Mouse (Mus musculus): ENCODE results near the gene Gm27021. TPM values are rescaled to one million over a fixed set of nuclear protein-coding genes. Genes with fewer than 3 reads are reported as not detected.
A peak's percentile ranks its signal among the peaks of the same experiment; 100 is the strongest.

Gm27021 gene
- polyA plus RNA-seq, 1 experiment from 2014 or later, result 3.6 TPM

DNA sequence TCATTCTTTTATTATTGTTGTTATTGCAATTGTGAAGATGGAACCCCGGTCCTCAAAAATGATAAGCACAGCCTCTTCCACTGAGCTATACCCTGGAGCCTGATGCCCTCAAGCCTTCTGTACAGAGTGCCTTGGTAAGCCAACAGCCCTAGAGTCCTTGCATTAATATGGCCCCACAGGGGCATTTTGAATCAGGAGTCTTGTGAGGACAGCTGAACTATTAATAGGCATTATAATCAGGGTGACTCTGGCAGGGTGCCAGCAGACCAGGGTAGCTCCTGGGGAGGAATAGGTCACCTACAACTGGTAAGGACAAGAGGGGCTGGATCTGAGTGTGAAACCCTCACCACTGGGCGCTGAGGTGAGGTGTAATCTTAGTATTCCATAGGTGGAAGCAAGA, 78.0 kb downstream of the Gm27021 start:
- ATAC-seq (ENCODE audit: low FRiP score, low TSS enrichment), result no peak
- Histone ChIP-seq H3K27me3 (ENCODE audit: control insufficient read depth, insufficient read depth, low read length) (no peaks in the 10 kb centered on the region), H3K4me3 (ENCODE audit: low read length) (peak overlapping the region; percentile 51), H3K4me2 (replicated peaks; ENCODE audit: low read depth, low read length) (peak overlapping the region; percentile 61), H3K27ac (ENCODE audit: low read depth, low read length) (no peak overlapping the region; the same call in 1 of the 2 replicates), H3K9ac (ENCODE audit: low read depth, low read length) (peak overlapping the region; percentile 56), H3K36me3 (ENCODE audit: control insufficient read depth, insufficient read depth, low read length) (peaks cover 10% of the 10 kb centered on the region; the same call in 1 of the 2 replicates), H3K9me3 (ENCODE audit: control insufficient read depth, low read length) (no peaks in the 10 kb centered on the region), H3K4me1 (ENCODE audit: control insufficient read depth, insufficient read depth, low read length) (peaks cover 3% of the 10 kb centered on the region; the same call in 1 of the 2 replicates)
- 63% methylated on average over 2 of the region's 2 CpGs for WGBS

DNA sequence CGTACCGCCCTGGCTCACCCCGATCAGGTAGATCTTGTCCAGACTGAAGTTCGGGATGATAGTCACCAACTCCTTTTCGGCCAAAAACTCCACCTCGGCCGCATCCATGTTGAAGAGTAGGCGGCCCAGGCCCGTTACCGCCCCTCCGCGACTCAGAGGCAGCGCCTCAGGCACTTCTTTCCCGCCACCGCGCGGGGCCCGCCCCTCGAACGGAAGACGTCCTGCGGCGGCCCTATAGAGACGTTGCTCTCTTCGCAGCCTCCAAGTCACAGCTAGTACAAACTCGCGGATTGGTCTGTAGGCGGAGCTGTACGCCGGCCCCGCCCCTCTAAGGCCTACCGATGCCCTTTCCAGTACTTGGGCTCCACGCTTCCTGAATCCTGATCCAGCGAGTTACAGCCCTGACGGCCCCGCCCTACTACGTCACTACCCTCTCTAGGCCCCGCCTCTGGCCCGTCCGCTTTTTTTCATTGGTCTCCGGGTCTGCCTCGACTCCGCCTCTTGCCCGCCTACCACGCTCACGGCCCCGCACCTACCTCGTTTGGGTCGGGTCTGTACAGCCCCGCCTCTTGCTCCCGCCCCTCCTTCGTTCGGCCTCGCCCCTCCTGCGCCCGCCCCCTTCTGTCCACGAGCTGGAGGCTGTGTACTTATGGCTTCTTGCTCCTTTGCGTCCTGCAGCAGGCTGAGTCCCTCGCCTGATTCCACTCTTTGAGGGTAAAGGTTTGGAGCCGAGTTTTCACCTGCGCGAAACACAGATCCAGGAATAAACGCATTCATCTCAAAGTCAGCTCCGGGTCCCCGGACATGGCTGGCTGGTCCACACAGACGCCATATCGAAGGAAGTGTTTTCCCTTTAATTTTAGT, 78.7 kb downstream of the Gm27021 start, which contains the start of gene Gins2:
Gins2 (minus strand) TSS at position 397 of the 864 bp plus-strand sequence.
- Histone ChIP-seq H3K4me3 (ENCODE audit: low read length) (peak within 1 kb of the TSS; percentile 77), H3K4me1 (ENCODE audit: control insufficient read depth, insufficient read depth, low read length) (peaks cover 5% of the 10 kb centered on the region; the same call in 1 of the 2 replicates), H3K36me3 (ENCODE audit: control insufficient read depth, insufficient read depth, low read length) (peaks cover 14% of the 10 kb centered on the region; the same call in 1 of the 2 replicates), H3K27ac (ENCODE audit: low read depth, low read length) (peak within 1 kb of the TSS; percentile 73), H3K9me3 (ENCODE audit: control insufficient read depth, low read length) (no peaks in the 10 kb centered on the region), H3K27me3 (ENCODE audit: control insufficient read depth, insufficient read depth, low read length) (no peaks in the 10 kb centered on the region), H3K4me2 (replicated peaks; ENCODE audit: low read depth, low read length) (peak within 1 kb of the TSS; percentile 92), H3K9ac (ENCODE audit: low read depth, low read length) (peak within 1 kb of the TSS; percentile 85)
- ATAC-seq (ENCODE audit: low FRiP score, low TSS enrichment), result peak; percentile 98
- WGBS, result under 1% methylated on average over 67 of the region's 67 CpGs

DNA sequence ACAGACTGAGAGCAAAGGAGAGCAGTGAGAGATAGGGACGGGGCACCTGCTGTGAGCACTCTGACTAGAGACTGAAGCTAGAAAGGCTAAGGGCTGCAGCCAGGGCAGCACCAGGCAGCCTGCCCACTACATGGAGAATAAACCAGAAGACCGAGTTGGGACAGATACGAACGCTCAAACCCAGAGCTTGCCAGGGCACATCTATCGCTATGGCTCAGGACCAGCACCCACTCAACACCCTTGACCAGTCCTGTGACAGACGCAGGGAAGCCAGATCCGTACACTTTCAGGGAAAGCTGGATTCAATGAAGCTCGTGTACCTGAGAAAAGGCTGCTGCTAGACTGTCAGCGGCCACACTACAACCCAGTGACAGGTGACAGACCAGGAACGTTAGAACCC, 82.4 kb downstream of the Gm27021 start:
- Histone ChIP-seq H3K9ac (ENCODE audit: low read depth, low read length) (no peak overlapping the region), H3K4me2 (replicated peaks; ENCODE audit: low read depth, low read length) (no peak overlapping the region), H3K27me3 (ENCODE audit: control insufficient read depth, insufficient read depth, low read length) (no peaks in the 10 kb centered on the region), H3K9me3 (ENCODE audit: control insufficient read depth, low read length) (no peaks in the 10 kb centered on the region), H3K4me3 (ENCODE audit: low read length) (no peak overlapping the region), H3K27ac (ENCODE audit: low read depth, low read length) (no peak overlapping the region), H3K36me3 (ENCODE audit: control insufficient read depth, insufficient read depth, low read length) (peaks cover 42% of the 10 kb centered on the region), H3K4me1 (ENCODE audit: control insufficient read depth, insufficient read depth, low read length) (peaks cover 5% of the 10 kb centered on the region; the same call in 1 of the 2 replicates)
- ATAC-seq (ENCODE audit: low FRiP score, low TSS enrichment), result no peak
- WGBS, result 92% methylated on average over 10 of the region's 10 CpGs

DNA sequence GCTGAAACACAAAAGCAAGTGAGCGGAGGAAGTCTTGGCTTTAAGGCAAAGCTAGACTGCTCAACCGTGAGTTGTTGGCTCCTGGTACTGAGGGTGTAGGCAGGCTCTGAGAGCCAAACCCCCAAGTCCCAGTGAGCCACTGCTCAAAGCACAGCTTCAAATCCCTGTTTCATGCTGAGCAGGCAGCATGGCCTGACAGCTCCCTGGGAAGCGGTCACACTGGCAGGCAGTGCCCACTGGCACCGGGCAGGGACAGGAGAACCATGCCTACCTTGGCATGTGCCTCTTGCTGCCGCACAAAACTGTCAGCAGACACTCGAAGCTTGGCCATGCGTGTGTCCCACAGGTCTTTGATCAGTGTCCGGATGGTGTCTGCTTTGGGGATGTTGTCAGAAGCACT, 86.1 kb downstream of the Gm27021 start:
- no peak overlapping the region for H3K27ac ChIP-seq (ENCODE audit: low read depth, low read length)
- 85% methylated on average over 8 of the region's 8 CpGs for WGBS

DNA sequence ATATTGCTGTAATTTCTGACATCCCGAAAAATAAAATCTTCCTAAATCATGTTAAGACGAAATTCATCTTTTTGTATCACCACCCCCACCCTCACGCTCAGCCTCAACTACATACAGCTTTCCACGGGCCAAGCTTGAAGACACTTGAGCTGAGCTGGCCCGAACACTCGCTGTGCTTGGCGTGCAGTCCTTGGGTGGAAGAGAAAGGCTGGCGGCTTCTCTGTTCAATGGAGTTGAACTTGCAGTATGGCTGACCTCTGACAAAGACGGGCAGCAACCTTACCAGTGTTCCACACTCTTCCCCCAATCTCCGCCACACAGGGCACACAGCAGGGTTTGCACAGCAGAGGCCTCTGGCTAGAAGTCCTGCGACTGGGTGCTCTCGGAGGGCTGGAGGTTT, 86.5 kb downstream of the Gm27021 start:
- WGBS, result 89% methylated on average over 12 of the region's 12 CpGs
- H3K4me3 ChIP-seq (ENCODE audit: low read length), result no peak overlapping the region
- H3K4me2 ChIP-seq (replicated peaks; ENCODE audit: low read depth, low read length), result no peak overlapping the region
- no peak overlapping the region for H3K9ac ChIP-seq (ENCODE audit: low read depth, low read length)
- peaks cover 82% of the 10 kb centered on the region for H3K36me3 ChIP-seq (ENCODE audit: control insufficient read depth, insufficient read depth, low read length)
- no peaks in the 10 kb centered on the region for H3K9me3 ChIP-seq (ENCODE audit: control insufficient read depth, low read length)
- 0 out of 2 replicates have a peak, but pooled peaks cover 13% of the 10 kb centered on the region for H3K4me1 ChIP-seq (ENCODE audit: control insufficient read depth, insufficient read depth, low read length)
- no peak overlapping the region for H3K27ac ChIP-seq (ENCODE audit: low read depth, low read length)
- no peaks in the 10 kb centered on the region for H3K27me3 ChIP-seq (ENCODE audit: control insufficient read depth, insufficient read depth, low read length)
- ATAC-seq (ENCODE audit: low FRiP score, low TSS enrichment), result no peak

More for the DNA sequence above, 86.1 kb downstream of the Gm27021 start:
- Histone ChIP-seq H3K4me3 (ENCODE audit: low read length) (no peak overlapping the region), H3K4me1 (ENCODE audit: control insufficient read depth, insufficient read depth, low read length) (0 out of 2 replicates have a peak, but pooled peaks cover 9% of the 10 kb centered on the region), H3K4me2 (replicated peaks; ENCODE audit: low read depth, low read length) (no peak overlapping the region), H3K36me3 (ENCODE audit: control insufficient read depth, insufficient read depth, low read length) (peaks cover 78% of the 10 kb centered on the region), H3K9me3 (ENCODE audit: control insufficient read depth, low read length) (no peaks in the 10 kb centered on the region), H3K27me3 (ENCODE audit: control insufficient read depth, insufficient read depth, low read length) (no peaks in the 10 kb centered on the region), H3K9ac (ENCODE audit: low read depth, low read length) (no peak overlapping the region)
- ATAC-seq (ENCODE audit: low FRiP score, low TSS enrichment), result no peak

DNA sequence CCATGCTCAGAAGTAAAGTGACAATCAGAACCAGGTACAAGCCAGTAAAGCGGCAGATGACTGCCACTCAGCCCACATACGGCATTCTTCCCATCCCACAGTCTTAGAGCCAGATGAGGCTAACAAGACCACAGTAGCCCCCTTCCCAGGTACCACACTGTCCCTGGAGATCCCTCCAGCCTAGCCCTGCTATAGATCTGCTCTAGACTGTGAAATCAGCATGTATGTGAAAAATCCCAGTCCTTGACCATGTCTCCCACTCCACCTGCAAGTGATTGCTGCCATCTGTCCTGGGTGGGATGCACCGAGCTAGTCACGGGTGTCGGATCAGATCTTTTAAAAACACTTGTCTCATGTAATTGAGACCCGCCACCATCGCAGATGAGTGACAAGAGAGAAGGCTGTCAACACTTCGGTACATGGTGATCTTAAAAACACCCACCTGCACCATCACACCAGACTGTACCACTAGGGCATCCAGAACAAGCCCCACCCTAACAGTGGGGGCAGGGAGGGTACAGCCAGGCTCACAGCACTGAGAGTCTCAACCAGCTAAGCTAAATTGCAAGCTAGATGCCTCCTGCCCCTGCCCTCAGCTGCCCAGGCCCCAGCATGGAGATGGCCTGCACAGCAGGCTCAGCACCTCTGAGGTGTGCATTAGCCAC, 87.4 kb downstream of the Gm27021 start:
- Histone ChIP-seq H3K4me3 (ENCODE audit: low read length) (no peak overlapping the region), H3K27me3 (ENCODE audit: control insufficient read depth, insufficient read depth, low read length) (no peaks in the 10 kb centered on the region), H3K36me3 (ENCODE audit: control insufficient read depth, insufficient read depth, low read length) (peaks cover 85% of the 10 kb centered on the region), H3K9ac (ENCODE audit: low read depth, low read length) (no peak overlapping the region), H3K4me2 (replicated peaks; ENCODE audit: low read depth, low read length) (no peak overlapping the region), H3K27ac (ENCODE audit: low read depth, low read length) (no peak overlapping the region), H3K4me1 (ENCODE audit: control insufficient read depth, insufficient read depth, low read length) (peaks cover 20% of the 10 kb centered on the region; the same call in 1 of the 2 replicates), H3K9me3 (ENCODE audit: control insufficient read depth, low read length) (no peaks in the 10 kb centered on the region)
- no peak for ATAC-seq (ENCODE audit: low FRiP score, low TSS enrichment)
- 83% methylated on average over 8 of the region's 8 CpGs for WGBS

DNA sequence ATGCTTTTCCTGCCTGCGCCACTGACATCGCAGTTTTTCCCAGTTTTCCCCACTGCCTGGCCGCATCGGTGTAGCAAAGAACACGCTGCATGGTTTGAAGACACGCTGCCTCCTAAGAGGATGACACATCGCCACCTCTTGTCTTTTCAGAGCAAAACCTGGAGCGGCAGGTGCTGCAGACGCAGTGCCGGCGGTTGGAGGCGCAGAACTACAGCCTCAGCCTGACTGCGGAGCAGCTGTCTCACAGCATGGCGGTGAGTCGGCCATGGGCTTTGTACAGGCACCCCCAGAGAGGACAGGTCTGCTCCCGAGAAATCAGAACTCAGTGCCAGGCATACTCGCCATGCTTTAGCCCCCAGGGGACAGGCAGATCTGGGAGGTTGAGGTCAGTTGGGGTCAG, 90.1 kb downstream of the Gm27021 start:
- Histone ChIP-seq H3K4me2 (replicated peaks; ENCODE audit: low read depth, low read length) (no peak overlapping the region), H3K4me3 (ENCODE audit: low read length) (no peak overlapping the region), H3K9me3 (ENCODE audit: control insufficient read depth, low read length) (no peaks in the 10 kb centered on the region), H3K36me3 (ENCODE audit: control insufficient read depth, insufficient read depth, low read length) (peaks cover 97% of the 10 kb centered on the region), H3K27ac (ENCODE audit: low read depth, low read length) (no peak overlapping the region), H3K27me3 (ENCODE audit: control insufficient read depth, insufficient read depth, low read length) (no peaks in the 10 kb centered on the region), H3K4me1 (ENCODE audit: control insufficient read depth, insufficient read depth, low read length) (peaks cover 20% of the 10 kb centered on the region; the same call in 1 of the 2 replicates), H3K9ac (ENCODE audit: low read depth, low read length) (no peak overlapping the region)
- ATAC-seq (ENCODE audit: low FRiP score, low TSS enrichment), result no peak
- 93% methylated on average over 17 of the region's 17 CpGs for WGBS

DNA sequence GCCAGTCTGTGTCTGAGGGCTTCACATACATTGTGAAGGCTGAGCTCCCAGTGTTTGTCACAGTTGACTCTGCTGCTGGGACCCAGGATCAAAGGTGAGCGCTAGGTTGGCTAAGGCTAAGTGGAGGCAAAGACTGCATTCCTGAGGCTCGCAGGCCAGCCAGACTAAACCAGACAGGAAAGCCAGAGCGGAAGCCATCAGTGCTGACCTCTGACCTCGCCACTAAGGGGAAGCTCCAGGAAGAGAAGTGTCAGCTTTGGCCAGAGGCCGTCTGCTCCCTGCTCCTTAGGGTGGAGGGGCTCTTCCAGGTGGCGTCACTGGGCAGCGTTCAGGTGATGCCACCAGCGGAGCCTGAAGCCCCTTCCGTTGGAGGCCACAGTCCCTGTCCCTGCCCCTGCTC, 92.1 kb downstream of the Gm27021 start:
- H3K4me1 ChIP-seq (ENCODE audit: control insufficient read depth, insufficient read depth, low read length), result peaks cover 20% of the 10 kb centered on the region; the same call in 1 of the 2 replicates
- ATAC-seq (ENCODE audit: low FRiP score, low TSS enrichment), result no peak
- H3K36me3 ChIP-seq (ENCODE audit: control insufficient read depth, insufficient read depth, low read length), result peaks cover 98% of the 10 kb centered on the region
- H3K4me3 ChIP-seq (ENCODE audit: low read length), result no peak overlapping the region
- 55% methylated on average over 9 of the region's 9 CpGs for WGBS
- no peaks in the 10 kb centered on the region for H3K9me3 ChIP-seq (ENCODE audit: control insufficient read depth, low read length)
- H3K27me3 ChIP-seq (ENCODE audit: control insufficient read depth, insufficient read depth, low read length), result no peaks in the 10 kb centered on the region
- H3K4me2 ChIP-seq (replicated peaks; ENCODE audit: low read depth, low read length), result no peak overlapping the region
- no peak overlapping the region; the same call in 1 of the 2 replicates for H3K27ac ChIP-seq (ENCODE audit: low read depth, low read length)
- no peak overlapping the region; the same call in 1 of the 2 replicates for H3K9ac ChIP-seq (ENCODE audit: low read depth, low read length)

Measured in kidney, embryonic 14.5 days (tissue).